Mouse (Mus musculus): ENCODE measurements around the gene Hamp2. TPM values are rescaled to one million over a fixed set of nuclear protein-coding genes. Genes with fewer than 3 reads are reported as not detected.
A peak's percentile ranks its signal among the peaks of the same experiment; 100 is the strongest.

Hamp2 gene
- polyA plus RNA-seq, 1 experiment from 2014 or later: not detected

GRCm38 (mm10) chr7:30917219-30917618 lies 7.3 kb downstream of the Hamp2 start:
- no peak for DNase-seq (ENCODE audit: low spot score)
- no peak overlapping the region for H3K27ac ChIP-seq (ENCODE audit: low read depth, low read length)
- no peaks in the 10 kb centered on the region for H3K4me1 ChIP-seq (ENCODE audit: control insufficient read depth, insufficient read depth, low read length)
- WGBS: 78% methylated on average over 4 of the region's 4 CpGs
- H3K27me3 ChIP-seq (ENCODE audit: control insufficient read depth, insufficient read depth, low read length): no peaks in the 10 kb centered on the region
- no peak for ATAC-seq (ENCODE audit: insufficient read depth, low FRiP score, low TSS enrichment)
- H3K9me3 ChIP-seq (ENCODE audit: control insufficient read depth, low read length): no peaks in the 10 kb centered on the region
- H3K36me3 ChIP-seq (ENCODE audit: control insufficient read depth, insufficient read depth, low read length): no peaks in the 10 kb centered on the region
- H3K4me2 ChIP-seq (ENCODE audit: low read depth): no peak overlapping the region
- H3K4me3 ChIP-seq (ENCODE audit: low read depth, low read length): no peak overlapping the region
- no peak overlapping the region for H3K9ac ChIP-seq (ENCODE audit: low read length)

GRCm38 (mm10) chr7:30916713-30917112 lies 7.8 kb downstream of the Hamp2 start:
- no peaks in the 10 kb centered on the region for H3K4me1 ChIP-seq (ENCODE audit: control insufficient read depth, insufficient read depth, low read length)
- H3K4me2 ChIP-seq (ENCODE audit: low read depth): no peak overlapping the region
- no peak overlapping the region for H3K27ac ChIP-seq (ENCODE audit: low read depth, low read length)
- DNase-seq (ENCODE audit: low spot score) (no peak), ATAC-seq (ENCODE audit: insufficient read depth, low FRiP score, low TSS enrichment) (no peak)
- 37% methylated on average over 6 of the region's 6 CpGs for WGBS
- no peaks in the 10 kb centered on the region for H3K9me3 ChIP-seq (ENCODE audit: control insufficient read depth, low read length)
- H3K36me3 ChIP-seq (ENCODE audit: control insufficient read depth, insufficient read depth, low read length): no peaks in the 10 kb centered on the region
- no peak overlapping the region for H3K4me3 ChIP-seq (ENCODE audit: low read depth, low read length)
- no peaks in the 10 kb centered on the region for H3K27me3 ChIP-seq (ENCODE audit: control insufficient read depth, insufficient read depth, low read length)
- H3K9ac ChIP-seq (ENCODE audit: low read length): no peak overlapping the region

GRCm38 (mm10) chr7:30914732-30915131 lies 9.7 kb downstream of the Hamp2 start, which contains the start of gene Mag:
Mag (minus strand) TSS chr7:30914873.
- ATAC-seq (ENCODE audit: insufficient read depth, low FRiP score, low TSS enrichment) (no peak), DNase-seq (ENCODE audit: low spot score) (no peak)
- WGBS: 75% methylated on average over 8 of the region's 8 CpGs

GRCm38 (mm10) chr7:30909773-30910172 lies 14.7 kb downstream of the Hamp2 start:
- no peak for ATAC-seq (ENCODE audit: insufficient read depth, low FRiP score, low TSS enrichment)
- no peaks in the 10 kb centered on the region for H3K27me3 ChIP-seq (ENCODE audit: control insufficient read depth, insufficient read depth, low read length)
- no peak overlapping the region for H3K27ac ChIP-seq (ENCODE audit: low read depth, low read length)
- no peak overlapping the region for H3K9ac ChIP-seq (ENCODE audit: low read length)
- no peak for DNase-seq (ENCODE audit: low spot score)
- no peaks in the 10 kb centered on the region for H3K9me3 ChIP-seq (ENCODE audit: control insufficient read depth, low read length)
- WGBS: 87% methylated on average over 6 of the region's 6 CpGs
- H3K36me3 ChIP-seq (ENCODE audit: control insufficient read depth, insufficient read depth, low read length): no peaks in the 10 kb centered on the region
- no peak overlapping the region for H3K4me2 ChIP-seq (ENCODE audit: low read depth)
- H3K4me3 ChIP-seq (ENCODE audit: low read depth, low read length): no peak overlapping the region
- no peaks in the 10 kb centered on the region for H3K4me1 ChIP-seq (ENCODE audit: control insufficient read depth, insufficient read depth, low read length)

More at GRCm38 (mm10) chr7:30914732-30915131, 9.7 kb downstream of the Hamp2 start, which contains the start of gene Mag:
- no peak within 1 kb of the TSS for H3K4me3 ChIP-seq (ENCODE audit: low read depth, low read length)
- no peak within 1 kb of the TSS for H3K27ac ChIP-seq (ENCODE audit: low read depth, low read length)
- H3K27me3 ChIP-seq (ENCODE audit: control insufficient read depth, insufficient read depth, low read length): no peaks in the 10 kb centered on the region
- H3K4me1 ChIP-seq (ENCODE audit: control insufficient read depth, insufficient read depth, low read length): no peaks in the 10 kb centered on the region
- H3K4me2 ChIP-seq (ENCODE audit: low read depth): no peak within 1 kb of the TSS
- no peaks in the 10 kb centered on the region for H3K36me3 ChIP-seq (ENCODE audit: control insufficient read depth, insufficient read depth, low read length)
- no peak within 1 kb of the TSS for H3K9ac ChIP-seq (ENCODE audit: low read length)
- no peaks in the 10 kb centered on the region for H3K9me3 ChIP-seq (ENCODE audit: control insufficient read depth, low read length)

- peak overlapping the region; percentile 51 for H3K4me2 ChIP-seq (ENCODE audit: low read depth)
- ATAC-seq (ENCODE audit: insufficient read depth, low FRiP score, low TSS enrichment): peak; percentile 31; the same call in 1 of the 2 replicates
- H3K27me3 ChIP-seq (ENCODE audit: control insufficient read depth, insufficient read depth, low read length): no peaks in the 10 kb centered on the region
Measured at GRCm38 (mm10) chr7:30908992-30909431, 15.5 kb downstream of the Hamp2 start.

GRCm38 (mm10) chr7:30908277-30908991 lies 16.0 kb downstream of the Hamp2 start:
- Histone ChIP-seq H3K4me2 (ENCODE audit: low read depth) (peak overlapping the region; percentile 51), H3K9ac (ENCODE audit: low read length) (no peak overlapping the region), H3K27ac (ENCODE audit: low read depth, low read length) (no peak overlapping the region), H3K27me3 (ENCODE audit: control insufficient read depth, insufficient read depth, low read length) (no peaks in the 10 kb centered on the region), H3K9me3 (ENCODE audit: control insufficient read depth, low read length) (no peaks in the 10 kb centered on the region), H3K4me3 (ENCODE audit: low read depth, low read length) (peak overlapping the region; percentile 15), H3K36me3 (ENCODE audit: control insufficient read depth, insufficient read depth, low read length) (no peaks in the 10 kb centered on the region), H3K4me1 (ENCODE audit: control insufficient read depth, insufficient read depth, low read length) (no peaks in the 10 kb centered on the region)
- DNase-seq (ENCODE audit: low spot score) (peak; percentile 53), ATAC-seq (ENCODE audit: insufficient read depth, low FRiP score, low TSS enrichment) (peak; percentile 71)
- 2% methylated on average over 21 of the region's 26 CpGs for WGBS

More at GRCm38 (mm10) chr7:30908992-30909431, 15.5 kb downstream of the Hamp2 start:
- H3K27ac ChIP-seq (ENCODE audit: low read depth, low read length): no peak overlapping the region
- H3K9me3 ChIP-seq (ENCODE audit: control insufficient read depth, low read length): no peaks in the 10 kb centered on the region
- no peaks in the 10 kb centered on the region for H3K4me1 ChIP-seq (ENCODE audit: control insufficient read depth, insufficient read depth, low read length)
- WGBS: 28% methylated on average over 17 of the region's 17 CpGs
- no peak overlapping the region for H3K9ac ChIP-seq (ENCODE audit: low read length)
- no peak overlapping the region for H3K4me3 ChIP-seq (ENCODE audit: low read depth, low read length)
- DNase-seq (ENCODE audit: low spot score): no peak
- H3K36me3 ChIP-seq (ENCODE audit: control insufficient read depth, insufficient read depth, low read length): no peaks in the 10 kb centered on the region

- no peak for DNase-seq (ENCODE audit: low spot score)
- H3K9ac ChIP-seq (ENCODE audit: low read length): no peak overlapping the region
- WGBS: 60% methylated on average over 4 of the region's 4 CpGs
Measured at GRCm38 (mm10) chr7:30904042-30904441, 20.4 kb downstream of the Hamp2 start.

GRCm38 (mm10) chr7:30895217-30895616 lies 29.3 kb downstream of the Hamp2 start:
- no peaks in the 10 kb centered on the region for H3K4me1 ChIP-seq (ENCODE audit: control insufficient read depth, insufficient read depth, low read length)
- no peaks in the 10 kb centered on the region for H3K36me3 ChIP-seq (ENCODE audit: control insufficient read depth, insufficient read depth, low read length)
- H3K4me2 ChIP-seq (ENCODE audit: low read depth): no peak overlapping the region
- no peaks in the 10 kb centered on the region for H3K27me3 ChIP-seq (ENCODE audit: control insufficient read depth, insufficient read depth, low read length)
- H3K9me3 ChIP-seq (ENCODE audit: control insufficient read depth, low read length): no peaks in the 10 kb centered on the region
- no peak for ATAC-seq (ENCODE audit: insufficient read depth, low FRiP score, low TSS enrichment)
- WGBS: 91% methylated on average over 3 of the region's 3 CpGs
- no peak overlapping the region for H3K27ac ChIP-seq (ENCODE audit: low read depth, low read length)
- H3K4me3 ChIP-seq (ENCODE audit: low read depth, low read length): no peak overlapping the region
- DNase-seq (ENCODE audit: low spot score): no peak
- no peak overlapping the region for H3K9ac ChIP-seq (ENCODE audit: low read length)

More at GRCm38 (mm10) chr7:30904042-30904441, 20.4 kb downstream of the Hamp2 start:
- Histone ChIP-seq H3K4me3 (ENCODE audit: low read depth, low read length) (no peak overlapping the region), H3K9me3 (ENCODE audit: control insufficient read depth, low read length) (no peaks in the 10 kb centered on the region), H3K4me2 (ENCODE audit: low read depth) (no peak overlapping the region), H3K36me3 (ENCODE audit: control insufficient read depth, insufficient read depth, low read length) (no peaks in the 10 kb centered on the region), H3K4me1 (ENCODE audit: control insufficient read depth, insufficient read depth, low read length) (no peaks in the 10 kb centered on the region), H3K27ac (ENCODE audit: low read depth, low read length) (no peak overlapping the region), H3K27me3 (ENCODE audit: control insufficient read depth, insufficient read depth, low read length) (no peaks in the 10 kb centered on the region)
- ATAC-seq (ENCODE audit: insufficient read depth, low FRiP score, low TSS enrichment): no peak

GRCm38 (mm10) chr7:30892515-30892914 lies 32.0 kb downstream of the Hamp2 start:
- no peak for ATAC-seq (ENCODE audit: insufficient read depth, low FRiP score, low TSS enrichment)
- WGBS: 56% methylated on average over 3 of the region's 3 CpGs
- Histone ChIP-seq H3K27ac (ENCODE audit: low read depth, low read length) (no peak overlapping the region), H3K4me3 (ENCODE audit: low read depth, low read length) (no peak overlapping the region), H3K36me3 (ENCODE audit: control insufficient read depth, insufficient read depth, low read length) (no peaks in the 10 kb centered on the region), H3K9ac (ENCODE audit: low read length) (no peak overlapping the region), H3K27me3 (ENCODE audit: control insufficient read depth, insufficient read depth, low read length) (no peaks in the 10 kb centered on the region), H3K9me3 (ENCODE audit: control insufficient read depth, low read length) (no peaks in the 10 kb centered on the region), H3K4me2 (ENCODE audit: low read depth) (no peak overlapping the region), H3K4me1 (ENCODE audit: control insufficient read depth, insufficient read depth, low read length) (no peaks in the 10 kb centered on the region)
- DNase-seq (ENCODE audit: low spot score): no peak

All from neural tube, embryonic 11.5 days (tissue).